Mouse (Mus musculus): ENCODE results near the gene Scd3. TPM values are rescaled to one million over a fixed set of nuclear protein-coding genes. Genes with fewer than 3 reads are reported as not detected.
"Not testable (repeated sequence)": the region's sequence is repeated elsewhere in the genome, so short reads cannot be mapped to it uniquely, and the experiment has no call there.

The Scd3 gene
- total RNA-seq, 2 experiments from 2014 or later: 0.04 TPM; not detected in 1

- no peak for ATAC-seq (ENCODE audit: poor library complexity, severe bottlenecking)
Measured at GRCm38 (mm10) chr19:44231608-44232151, 28.6 kb downstream of the Scd3 start.

GRCm38 (mm10) chr19:44237471-44238006 lies 34.5 kb downstream of the Scd3 start:
- ATAC-seq (ENCODE audit: poor library complexity, severe bottlenecking): no peak

GRCm38 (mm10) chr19:44238906-44239305 lies 35.8 kb downstream of the Scd3 start:
- no peak for ATAC-seq (ENCODE audit: poor library complexity, severe bottlenecking)

- ATAC-seq (ENCODE audit: poor library complexity, severe bottlenecking): no peak
Measured at GRCm38 (mm10) chr19:44245761-44246171, 42.7 kb downstream of the Scd3 start.

- ATAC-seq (ENCODE audit: poor library complexity, severe bottlenecking): no peak
Measured at GRCm38 (mm10) chr19:44246341-44246911, 43.4 kb downstream of the Scd3 start.

GRCm38 (mm10) chr19:44247281-44248080 lies 44.4 kb downstream of the Scd3 start:
- peak; percentile 8 for ATAC-seq (ENCODE audit: poor library complexity, severe bottlenecking)

- peak; percentile 98 for ATAC-seq (ENCODE audit: poor library complexity, severe bottlenecking)
Measured at GRCm38 (mm10) chr19:44248081-44248853, 45.2 kb downstream of the Scd3 start.

- no peak for ATAC-seq (ENCODE audit: poor library complexity, severe bottlenecking)
Measured at GRCm38 (mm10) chr19:44248854-44249351, 45.8 kb downstream of the Scd3 start.

GRCm38 (mm10) chr19:44251138-44251537 lies 48.1 kb downstream of the Scd3 start:
- not testable (repeated sequence) for ATAC-seq (ENCODE audit: poor library complexity, severe bottlenecking)

- ATAC-seq (ENCODE audit: poor library complexity, severe bottlenecking): no peak
Measured at GRCm38 (mm10) chr19:44251936-44252558, 49.0 kb downstream of the Scd3 start.

- not testable (repeated sequence) for ATAC-seq (ENCODE audit: poor library complexity, severe bottlenecking)
Measured at GRCm38 (mm10) chr19:44254106-44254505, 51.0 kb downstream of the Scd3 start.

- ATAC-seq (ENCODE audit: poor library complexity, severe bottlenecking): no peak
Measured at GRCm38 (mm10) chr19:44257377-44257966, 54.4 kb downstream of the Scd3 start.

GRCm38 (mm10) chr19:44259484-44259883 lies 56.4 kb downstream of the Scd3 start:
- no peak for ATAC-seq (ENCODE audit: poor library complexity, severe bottlenecking)

GRCm38 (mm10) chr19:44260487-44260886 lies 57.4 kb downstream of the Scd3 start:
- no peak for ATAC-seq (ENCODE audit: poor library complexity, severe bottlenecking)

- ATAC-seq (ENCODE audit: poor library complexity, severe bottlenecking): no peak
Measured at GRCm38 (mm10) chr19:44261774-44262173, 58.7 kb downstream of the Scd3 start.

GRCm38 (mm10) chr19:44263581-44263980 lies 60.5 kb downstream of the Scd3 start:
- ATAC-seq (ENCODE audit: poor library complexity, severe bottlenecking): no peak

- peak; percentile 28 for ATAC-seq (ENCODE audit: poor library complexity, severe bottlenecking)
Measured at GRCm38 (mm10) chr19:44264226-44264625, 61.2 kb downstream of the Scd3 start.

GRCm38 (mm10) chr19:44265300-44265699 lies 62.2 kb downstream of the Scd3 start:
- no peak for ATAC-seq (ENCODE audit: poor library complexity, severe bottlenecking)

- no peak for ATAC-seq (ENCODE audit: poor library complexity, severe bottlenecking)
Measured at GRCm38 (mm10) chr19:44265911-44266337, 62.9 kb downstream of the Scd3 start.

GRCm38 (mm10) chr19:44266458-44266823 lies 63.4 kb downstream of the Scd3 start:
- ATAC-seq (ENCODE audit: poor library complexity, severe bottlenecking): no peak

Measured in megakaryocyte, adult 5-6 weeks (primary cell).